In the genomic region with DNA sequence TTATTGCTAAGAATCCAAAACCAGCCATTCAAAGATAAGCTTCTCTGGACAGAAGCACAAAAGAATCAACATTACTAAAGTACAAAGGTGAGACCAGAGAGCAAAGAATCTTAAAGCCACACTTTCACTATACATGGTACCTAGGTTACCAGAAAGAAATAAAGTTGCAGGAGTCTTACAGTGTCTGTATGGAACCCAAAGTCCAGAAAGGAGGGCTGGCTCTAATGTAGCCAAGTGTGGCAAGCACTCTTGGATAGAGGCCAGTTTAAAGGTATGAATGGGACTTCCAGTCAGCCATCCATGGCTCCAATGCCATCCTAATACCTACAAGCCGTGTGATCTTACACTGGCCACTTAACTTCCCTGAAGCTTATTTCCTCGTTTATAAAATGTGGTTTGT, we compare ENCODE assay signal across 14 mouse cellular contexts.
"Had no signal": no experiment of that assay in that cellular context is flagged by ENCODE, and none has a peak within 500 bp of the region (broad histone marks: within the 10 kb centered on the region; RNA-seq: fewer than 3 reads in every experiment).

No protein-coding gene starts in this region.

- H3K9me3 ChIP-seq: hindbrain, embryonic 13.5 days; limb, embryonic 13.5 days; liver, embryonic 15.5 days; midbrain, embryonic 12.5 days; stomach, embryonic 15.5 days had no signal

- H3K9ac ChIP-seq: hindbrain, embryonic 13.5 days; limb, embryonic 13.5 days; liver, embryonic 15.5 days; lung, embryonic 14.5 days; midbrain, embryonic 12.5 days; stomach, embryonic 15.5 days had no signal

- H3K4me1 ChIP-seq: liver, embryonic 15.5 days; stomach, embryonic 15.5 days had no signal

- ATAC-seq: hindbrain, postnatal 0 days; midbrain, embryonic 16.5 days had no signal

- H3K27ac ChIP-seq: hindbrain, embryonic 13.5 days; hindbrain, postnatal 0 days; layer of hippocampus, adult 2 months; limb, embryonic 13.5 days; liver, embryonic 15.5 days; midbrain, embryonic 12.5 days; stomach, embryonic 15.5 days had no signal

- H3K4me2 ChIP-seq: hindbrain, embryonic 13.5 days; limb, embryonic 13.5 days; liver, embryonic 11.5 days; liver, embryonic 15.5 days; lung, embryonic 14.5 days; midbrain, embryonic 12.5 days; stomach, embryonic 15.5 days had no signal

- H3K27me3 ChIP-seq: hindbrain, embryonic 13.5 days; limb, embryonic 13.5 days; stomach, embryonic 15.5 days had no signal

- H3K36me3 ChIP-seq: hindbrain, embryonic 13.5 days; limb, embryonic 13.5 days; liver, embryonic 15.5 days; midbrain, embryonic 12.5 days; stomach, embryonic 15.5 days had no signal

- DNase-seq: left cerebral cortex, postnatal 4 days; lung, embryonic 14.5 days; lung, postnatal 14 days; right cerebral cortex, postnatal 14 days; thymus, postnatal 14 days had no signal

- H3K4me3 ChIP-seq: hindbrain, embryonic 13.5 days; layer of hippocampus, adult 2 months; limb, embryonic 13.5 days; liver, embryonic 15.5 days; midbrain, embryonic 12.5 days; stomach, embryonic 15.5 days had no signal
